Mouse (Mus musculus): ENCODE data around the gene Acot13.

DNA sequence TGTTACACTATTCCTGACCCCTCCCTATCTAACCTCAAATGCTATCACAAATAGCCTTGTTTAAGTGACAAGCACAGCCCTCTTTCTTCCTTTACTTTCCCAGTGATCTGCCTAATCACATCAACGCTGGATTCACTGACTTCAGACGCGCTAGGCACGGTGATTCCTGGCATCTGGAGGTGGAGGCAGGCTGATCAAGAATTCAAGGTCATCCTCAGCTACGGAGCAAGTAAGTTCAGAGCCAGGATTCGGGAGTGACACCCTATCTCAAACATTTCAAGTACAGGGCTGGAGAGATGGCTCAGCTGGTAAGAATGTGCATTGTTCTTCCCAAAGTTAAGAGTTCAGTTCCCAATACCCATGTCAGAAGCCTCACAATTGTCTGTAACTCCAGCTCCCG is 5.2 kb downstream of the Acot13 start:
- TF ChIP-seq CTCF (IDR thresholded peaks at IDR 0.05; ENCODE audit: extremely low read depth, insufficient read length, insufficient replicate concordance, low read depth, low read length) (no peak), POLR2A (IDR thresholded peaks at IDR 0.05; ENCODE audit: low read depth, low read length) (no peak)
